Mouse (Mus musculus) heart, embryonic 11.5 days (tissue): Measurements from ENCODE around the gene Tulp4. TPM values are rescaled to one million over a fixed set of nuclear protein-coding genes. Genes with fewer than 3 reads are reported as not detected.

Experiments
- ATAC-seq: fragments of 200-750 bp; cut with Nextera tagmentation; replicated peaks from 2 replicates; pipeline ENCODE4 v1.8.0; 2017; ENCODE audit warnings: moderate library complexity; ENCODE audit not compliant: insufficient number of reproducible peaks, low FRiP score, low TSS enrichment
- H3K27ac ChIP-seq: fragments of 300-500 bp; sonication (generic); 2 replicates; pipeline ENCODE4 v1.5.1; 2014; ENCODE audit warnings: mild to moderate bottlenecking, low read depth, low read length
- H3K27me3 ChIP-seq: fragments of 300-500 bp; sonication (generic); 2 replicates; pipeline ENCODE4 v1.6.1; 2014; ENCODE audit warnings: mild to moderate bottlenecking, low read length, mixed read lengths; ENCODE audit not compliant: control insufficient read depth, insufficient read depth
- H3K36me3 ChIP-seq: fragments of 300-500 bp; sonication (generic); 2 replicates; pipeline ENCODE4 v1.6.1; 2014; ENCODE audit warnings: mild to moderate bottlenecking, low read length, moderate library complexity, mixed read lengths; ENCODE audit not compliant: control insufficient read depth, insufficient read depth
- H3K4me1 ChIP-seq: fragments of 300-500 bp; sonication (generic); 2 replicates; pipeline ENCODE4 v1.6.1; 2014; ENCODE audit warnings: low read length; ENCODE audit not compliant: control insufficient read depth, insufficient read depth
- H3K4me2 ChIP-seq: fragments of 300-500 bp; sonication (generic); 2 replicates; pipeline ENCODE4 v1.6.1; 2014; ENCODE audit warnings: mild to moderate bottlenecking, moderate library complexity
- H3K4me3 ChIP-seq: fragments of 300-500 bp; sonication (generic); 2 replicates; pipeline ENCODE4 v1.5.1; 2014; ENCODE audit warnings: low read depth, low read length
- H3K9ac ChIP-seq: fragments of 300-500 bp; sonication (generic); 2 replicates; pipeline ENCODE4 v1.6.1; 2014; ENCODE audit warnings: mild to moderate bottlenecking, low read depth, low read length, moderate library complexity
- H3K9me3 ChIP-seq: fragments of 300-500 bp; sonication (generic); replicated peaks from 2 replicates; pipeline ENCODE4 v1.6.1; 2016; ENCODE audit warnings: low read length; ENCODE audit not compliant: control insufficient read depth
- WGBS: fragments of 180-500 bp; shearing (Covaris S2); extraction: QIAGEN DNeasy Blood & Tissue Kit; methylation state at CpG from one replicate; pipeline ENCODE4 v1.1.7; 2014; ENCODE audit not compliant: insufficient replicate concordance; 5-methylcytosine and 5-hydroxymethylcytosine counted together
- polyA plus RNA-seq: library from polyadenylated mRNA; unstranded; fragments of >200 nt; fragmentation: Nextera tagmentation; extraction: Ambion mirVana; gene quantifications from 2 replicates; pipeline ENCODE4 v1.2.1, GENCODE M21; 2014

The Tulp4 gene
- polyA plus RNA-seq, 1 experiment from 2014 or later: 79.0 TPM

DNA sequence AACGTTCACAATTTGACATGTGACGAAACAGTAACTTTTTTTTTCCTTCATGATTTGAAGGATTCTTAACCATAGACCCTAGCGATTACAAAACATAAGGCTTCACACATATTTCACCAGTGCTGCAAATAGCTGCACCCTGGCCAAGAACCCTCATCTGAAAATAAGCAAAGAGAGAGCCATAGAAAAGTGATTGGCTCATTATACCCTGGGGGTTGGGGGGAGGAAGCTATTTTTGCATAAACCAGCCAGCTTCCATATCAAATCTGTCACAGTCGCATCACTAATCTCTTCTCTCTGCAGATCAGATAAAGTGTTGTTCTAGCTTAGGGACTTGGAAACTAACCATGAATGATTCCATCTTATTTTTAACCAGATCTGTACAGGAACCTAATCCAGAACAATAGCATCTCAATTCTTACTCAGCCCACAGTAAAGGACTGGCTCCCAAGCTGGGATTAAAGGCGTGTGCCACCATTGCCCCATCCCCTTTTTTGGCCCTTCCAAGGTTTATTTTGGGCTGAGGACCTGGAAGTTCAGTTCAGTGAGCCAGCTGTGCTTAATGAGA is 22.8 kb upstream of the Tulp4 start:
- ATAC-seq: no peak
- Histone ChIP-seq H3K4me2 (no peak overlapping the region), H3K4me3 (no peak overlapping the region), H3K9ac (no peak overlapping the region), H3K27me3 (no peaks in the 10 kb centered on the region), H3K9me3 (no peaks in the 10 kb centered on the region), H3K36me3 (peaks cover 9% of the 10 kb centered on the region), H3K4me1 (peaks cover 4% of the 10 kb centered on the region; the same call in 1 of the 2 replicates), H3K27ac (no peak overlapping the region)
- 88% methylated on average over 5 of the region's 5 CpGs for WGBS

DNA sequence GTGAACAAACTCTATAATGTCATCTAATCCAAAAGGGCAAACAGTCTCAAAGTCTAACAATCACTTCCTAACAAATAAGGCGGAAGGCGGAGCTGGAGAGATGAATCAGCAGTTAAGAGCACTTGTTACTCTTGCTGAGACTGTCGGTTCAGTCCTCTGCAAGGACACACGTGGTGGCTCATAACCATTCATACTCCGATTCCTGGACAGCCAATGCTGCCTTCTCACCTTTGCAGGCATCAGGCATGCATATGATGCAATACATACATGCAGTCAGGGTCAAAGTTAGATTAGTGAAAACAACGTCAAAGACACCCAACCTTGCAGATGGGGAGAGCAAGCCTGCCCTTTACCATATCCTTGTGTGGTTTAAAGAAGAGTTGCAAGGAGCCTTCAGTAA is 14.6 kb upstream of the Tulp4 start:
- Histone ChIP-seq H3K27ac (no peak overlapping the region), H3K4me3 (no peak overlapping the region), H3K9ac (no peak overlapping the region), H3K27me3 (no peaks in the 10 kb centered on the region), H3K4me1 (no peaks in the 10 kb centered on the region), H3K4me2 (no peak overlapping the region), H3K36me3 (no peaks in the 10 kb centered on the region), H3K9me3 (no peaks in the 10 kb centered on the region)
- ATAC-seq: no peak
- 85% methylated on average over 6 of the region's 6 CpGs for WGBS

DNA sequence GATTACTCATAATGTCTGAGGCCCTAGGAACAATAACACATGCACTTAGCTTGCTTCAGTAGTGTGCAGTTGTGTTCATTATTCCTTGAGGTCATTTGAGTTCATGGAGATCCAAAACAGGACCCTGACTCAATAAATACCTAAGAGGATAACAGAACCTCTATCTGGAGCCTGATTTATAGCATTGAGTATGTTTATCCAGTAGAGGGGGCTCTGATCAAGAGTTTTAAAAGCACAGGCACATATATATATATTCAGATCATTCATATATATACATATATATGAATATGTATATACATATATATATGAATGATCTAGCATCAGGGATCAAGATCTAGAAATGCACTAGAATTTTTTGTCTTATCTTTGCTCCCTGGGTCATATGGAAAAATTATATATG is 10.7 kb upstream of the Tulp4 start:
- ATAC-seq: no peak
- Histone ChIP-seq H3K27ac (no peak overlapping the region), H3K27me3 (no peaks in the 10 kb centered on the region), H3K36me3 (no peaks in the 10 kb centered on the region), H3K4me2 (no peak overlapping the region), H3K9me3 (no peaks in the 10 kb centered on the region), H3K9ac (no peak overlapping the region), H3K4me1 (no peaks in the 10 kb centered on the region), H3K4me3 (no peak overlapping the region)

- H3K4me2 ChIP-seq: no peak overlapping the region
- ATAC-seq: no peak
- no peak overlapping the region for H3K9ac ChIP-seq
- WGBS: 20% methylated on average over 4 of the region's 4 CpGs
- H3K27me3 ChIP-seq: no peaks in the 10 kb centered on the region
- H3K4me1 ChIP-seq: no peaks in the 10 kb centered on the region
- no peaks in the 10 kb centered on the region for H3K36me3 ChIP-seq
- no peaks in the 10 kb centered on the region for H3K9me3 ChIP-seq
- H3K4me3 ChIP-seq: no peak overlapping the region
- no peak overlapping the region for H3K27ac ChIP-seq
Observed at GRCm38 (mm10) chr17:6097884-6098283, 8.4 kb upstream of the Tulp4 start.

DNA sequence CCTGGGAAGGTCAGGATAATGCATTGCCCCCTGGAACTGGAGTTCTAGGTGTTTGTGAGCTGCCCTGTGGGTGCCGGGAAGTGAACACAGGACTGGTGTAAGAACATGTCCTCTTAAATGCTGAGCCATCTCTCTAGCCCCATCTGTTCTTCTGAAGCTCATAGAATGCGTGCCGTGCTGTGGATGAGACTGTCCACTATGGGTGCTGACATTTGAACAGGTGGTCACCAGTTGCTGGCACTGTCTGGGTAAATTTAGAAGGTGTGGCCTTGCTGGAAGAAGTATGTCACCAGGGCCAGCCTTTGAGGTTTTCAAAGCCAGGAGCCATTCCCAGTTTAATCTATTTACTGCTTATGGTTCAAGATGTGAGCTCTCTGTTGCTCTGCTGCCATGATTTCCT is 4.0 kb upstream of the Tulp4 start:
- 81% methylated on average over 3 of the region's 3 CpGs for WGBS
- no peak overlapping the region for H3K4me3 ChIP-seq
- H3K27ac ChIP-seq: no peak overlapping the region
- peaks cover 3% of the 10 kb centered on the region; the same call in 1 of the 2 replicates for H3K27me3 ChIP-seq
- H3K4me2 ChIP-seq: no peak overlapping the region
- no peaks in the 10 kb centered on the region for H3K4me1 ChIP-seq
- ATAC-seq: no peak
- no peak overlapping the region for H3K9ac ChIP-seq
- no peaks in the 10 kb centered on the region for H3K36me3 ChIP-seq
- H3K9me3 ChIP-seq: no peaks in the 10 kb centered on the region

GRCm38 (mm10) chr17:6103566-6103965 is 2.7 kb upstream of the Tulp4 start:
- H3K36me3 ChIP-seq: no peaks in the 10 kb centered on the region
- no peak for ATAC-seq
- no peak overlapping the region for H3K4me2 ChIP-seq
- 72% methylated on average over 6 of the region's 6 CpGs for WGBS
- H3K4me1 ChIP-seq: peaks cover 9% of the 10 kb centered on the region
- H3K27ac ChIP-seq: no peak overlapping the region
- H3K9me3 ChIP-seq: no peaks in the 10 kb centered on the region
- H3K9ac ChIP-seq: no peak overlapping the region
- no peak overlapping the region for H3K4me3 ChIP-seq
- H3K27me3 ChIP-seq: peaks cover 3% of the 10 kb centered on the region; the same call in 1 of the 2 replicates

DNA sequence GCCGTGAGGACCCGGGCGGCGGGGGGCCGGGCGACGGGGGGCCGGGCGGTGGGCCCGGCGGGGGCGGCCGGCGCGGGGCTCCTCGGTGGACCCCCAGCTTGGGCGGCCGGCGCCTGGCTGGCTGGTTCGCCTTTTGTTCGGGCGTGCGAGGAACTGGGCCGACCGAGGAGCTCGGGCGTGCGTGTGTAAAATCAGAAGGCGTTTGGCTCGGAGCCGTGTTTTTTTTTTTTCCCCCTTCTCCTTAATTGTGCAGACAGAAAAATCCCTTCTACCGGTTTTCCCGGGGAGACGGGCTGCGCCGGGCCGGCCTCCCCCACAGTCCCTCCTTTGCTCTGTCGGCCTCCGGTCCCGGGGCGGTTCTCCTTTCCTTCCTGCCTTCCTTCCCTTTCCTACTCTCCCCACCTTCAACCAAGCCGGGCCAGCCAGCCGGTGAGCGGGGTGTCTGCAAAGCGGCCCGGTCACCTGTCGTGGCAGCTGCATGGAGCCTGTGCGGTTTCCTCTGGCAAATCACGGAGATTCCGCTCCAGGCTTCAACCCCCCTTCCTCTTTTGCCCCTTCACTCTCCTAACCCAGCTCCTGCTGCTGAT is 871 bp downstream of the Tulp4 start:
- H3K9me3 ChIP-seq: no peaks in the 10 kb centered on the region
- peaks cover 3% of the 10 kb centered on the region; the same call in 1 of the 2 replicates for H3K27me3 ChIP-seq
- no peak; the same call in 1 of the 2 replicates for ATAC-seq
- peak overlapping the region; percentile 92 for H3K9ac ChIP-seq
- WGBS: under 1% methylated on average over 33 of the region's 50 CpGs
- H3K4me1 ChIP-seq: peaks cover 13% of the 10 kb centered on the region
- peak overlapping the region; percentile 93 for H3K4me2 ChIP-seq
- peak overlapping the region; percentile 73 for H3K4me3 ChIP-seq
- H3K36me3 ChIP-seq: no peaks in the 10 kb centered on the region
- peak overlapping the region; percentile 87 for H3K27ac ChIP-seq

- peak overlapping the region; percentile 92 for H3K9ac ChIP-seq
- ATAC-seq: no peak
- H3K27ac ChIP-seq: 0 out of 2 replicates have a peak overlapping the region, but pooled peaks have one; percentile 22
- H3K4me3 ChIP-seq: peak overlapping the region; percentile 73
- H3K4me2 ChIP-seq: peak overlapping the region; percentile 93
- peaks cover 3% of the 10 kb centered on the region; the same call in 1 of the 2 replicates for H3K27me3 ChIP-seq
- peaks cover 13% of the 10 kb centered on the region for H3K4me1 ChIP-seq
- no peaks in the 10 kb centered on the region for H3K9me3 ChIP-seq
- H3K36me3 ChIP-seq: no peaks in the 10 kb centered on the region
- WGBS: 63% methylated on average over 7 of the region's 7 CpGs
Observed at GRCm38 (mm10) chr17:6108175-6108574, 1.9 kb downstream of the Tulp4 start.

- Histone ChIP-seq H3K36me3 (no peaks in the 10 kb centered on the region), H3K4me1 (peaks cover 13% of the 10 kb centered on the region), H3K4me3 (no peak overlapping the region), H3K27me3 (no peaks in the 10 kb centered on the region), H3K9me3 (no peaks in the 10 kb centered on the region), H3K27ac (no peak overlapping the region), H3K9ac (no peak overlapping the region), H3K4me2 (no peak overlapping the region)
- 74% methylated on average over 3 of the region's 3 CpGs for WGBS
- ATAC-seq: no peak
Observed at GRCm38 (mm10) chr17:6110956-6111355, 4.7 kb downstream of the Tulp4 start.
